Mouse (Mus musculus): ENCODE results near the gene Mknk1. TPM values are rescaled to one million over a fixed set of nuclear protein-coding genes. Genes with fewer than 3 reads are reported as not detected.

The Mknk1 gene
- polyA plus RNA-seq, 1 experiment from 2014 or later = 25.6 TPM

DNA sequence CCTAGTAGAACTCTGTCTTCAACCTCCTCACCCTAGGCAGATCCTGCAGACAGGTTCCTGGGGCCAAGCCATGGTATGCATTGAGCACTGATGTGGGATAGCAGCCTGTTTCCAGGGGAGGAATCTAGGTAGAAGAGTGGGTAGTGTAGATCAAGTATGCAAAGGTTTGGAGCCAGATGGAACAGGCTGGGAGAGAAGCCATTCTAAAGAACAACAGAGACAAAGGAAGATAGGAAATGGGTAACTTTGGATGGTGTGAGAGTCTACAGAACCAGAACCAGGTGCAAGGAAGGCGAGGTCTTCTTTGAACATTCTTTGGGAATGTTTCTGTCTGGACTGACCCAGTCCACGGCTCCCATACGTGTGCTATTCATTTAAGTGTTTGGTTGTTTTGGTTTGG lies 11.9 kb upstream of the Mknk1 start:
- Histone ChIP-seq H3K36me3 (peaks cover 11% of the 10 kb centered on the region), H3K4me2 (peak overlapping the region; percentile 78), H3K4me1 (peaks cover 22% of the 10 kb centered on the region), H3K27me3 (no peaks in the 10 kb centered on the region), H3K27ac (no peak overlapping the region), H3K9me3 (replicated peaks) (no peaks in the 10 kb centered on the region), H3K4me3 (replicated peaks) (peak overlapping the region; percentile 84; the same call in 1 of the 2 replicates), H3K9ac (no peak overlapping the region)
- 63% methylated on average over 3 of the region's 3 CpGs for WGBS
- ATAC-seq (replicated peaks; ENCODE audit: low FRiP score) = no peak

- no peaks in the 10 kb centered on the region for H3K9me3 ChIP-seq (replicated peaks)
- WGBS = 4% methylated on average over 4 of the region's 4 CpGs
- H3K4me3 ChIP-seq (replicated peaks) = peak overlapping the region; percentile 84
- peaks cover 16% of the 10 kb centered on the region for H3K36me3 ChIP-seq
- H3K4me2 ChIP-seq = peak overlapping the region; percentile 78
- peak; percentile 9 for ATAC-seq (replicated peaks; ENCODE audit: low FRiP score)
- peaks cover 22% of the 10 kb centered on the region for H3K4me1 ChIP-seq
- H3K27ac ChIP-seq = peak overlapping the region; percentile 96
- no peaks in the 10 kb centered on the region for H3K27me3 ChIP-seq
- H3K9ac ChIP-seq = peak overlapping the region; percentile 78
Observed at GRCm38 (mm10) chr4:115827535-115827887, 11.5 kb upstream of the Mknk1 start.

- H3K4me2 ChIP-seq = peak within 1 kb of the TSS; percentile 78
- peaks cover 22% of the 10 kb centered on the region for H3K4me1 ChIP-seq
- no peaks in the 10 kb centered on the region for H3K27me3 ChIP-seq
- peak; percentile 97 for ATAC-seq (replicated peaks; ENCODE audit: low FRiP score)
- under 1% methylated on average over 57 of the region's 57 CpGs for WGBS
- peak within 1 kb of the TSS; percentile 84 for H3K4me3 ChIP-seq (replicated peaks)
- no peaks in the 10 kb centered on the region for H3K9me3 ChIP-seq (replicated peaks)
- peak within 1 kb of the TSS; percentile 78 for H3K9ac ChIP-seq
- H3K36me3 ChIP-seq = peaks cover 21% of the 10 kb centered on the region
- H3K27ac ChIP-seq = peak within 1 kb of the TSS; percentile 96
Observed at GRCm38 (mm10) chr4:115827888-115828571, 11.0 kb upstream of the Mknk1 start, which contains the start of gene Mob3c. Mob3c (plus strand) TSS chr4:115828092.

DNA sequence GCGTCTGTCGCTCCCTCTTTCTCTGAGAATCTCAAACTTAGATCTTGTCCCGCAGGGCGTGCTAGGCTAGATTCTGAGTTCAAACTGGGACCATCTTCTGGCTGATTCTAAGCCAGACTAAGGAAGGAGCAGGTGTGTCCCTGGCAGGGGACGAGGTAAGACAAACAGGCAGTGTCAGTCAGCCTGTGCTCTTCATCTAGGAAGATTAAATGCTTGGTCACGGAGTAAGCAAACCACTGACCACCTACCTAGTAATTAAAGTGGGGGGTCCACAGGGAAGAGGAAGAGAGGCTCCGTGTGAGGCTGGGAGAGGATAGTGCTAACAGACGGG lies 10.5 kb upstream of the Mknk1 start:
- Histone ChIP-seq H3K36me3 (peaks cover 25% of the 10 kb centered on the region), H3K27ac (no peak overlapping the region), H3K4me1 (peaks cover 22% of the 10 kb centered on the region), H3K27me3 (no peaks in the 10 kb centered on the region), H3K9me3 (replicated peaks) (no peaks in the 10 kb centered on the region), H3K4me3 (replicated peaks) (peak overlapping the region; percentile 84), H3K9ac (peak overlapping the region; percentile 78; the same call in 1 of the 2 replicates), H3K4me2 (peak overlapping the region; percentile 78)
- ATAC-seq (replicated peaks; ENCODE audit: low FRiP score) = no peak
- WGBS = 6% methylated on average over 8 of the region's 8 CpGs

DNA sequence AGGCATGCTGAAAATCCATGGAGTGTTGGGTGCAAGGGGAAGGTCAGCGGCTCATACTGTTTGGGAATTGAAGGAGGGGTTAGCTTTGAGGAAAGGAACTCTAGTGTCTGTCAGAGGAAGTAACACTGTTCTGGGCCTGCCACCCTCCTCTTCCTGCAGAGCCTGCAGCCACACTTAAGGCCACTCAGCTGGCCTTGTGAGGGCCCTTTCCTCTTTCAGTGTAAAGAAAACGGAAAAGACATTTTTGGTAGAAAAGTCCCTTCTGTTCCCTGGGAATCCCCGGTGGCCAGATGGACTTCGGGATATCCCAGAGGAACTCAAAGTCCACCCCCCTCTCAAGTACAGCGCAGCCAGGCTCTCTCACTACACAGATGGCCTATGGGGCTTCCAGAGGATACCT lies 8.5 kb upstream of the Mknk1 start:
- Histone ChIP-seq H3K9ac (no peak overlapping the region), H3K9me3 (replicated peaks) (no peaks in the 10 kb centered on the region), H3K4me2 (no peak overlapping the region), H3K27ac (no peak overlapping the region), H3K4me1 (peaks cover 22% of the 10 kb centered on the region), H3K4me3 (replicated peaks) (no peak overlapping the region), H3K27me3 (no peaks in the 10 kb centered on the region), H3K36me3 (peaks cover 45% of the 10 kb centered on the region)
- 79% methylated on average over 5 of the region's 5 CpGs for WGBS
- no peak for ATAC-seq (replicated peaks; ENCODE audit: low FRiP score)

GRCm38 (mm10) chr4:115831221-115831620 lies 7.8 kb upstream of the Mknk1 start:
- ATAC-seq (replicated peaks; ENCODE audit: low FRiP score) = no peak
- Histone ChIP-seq H3K4me2 (no peak overlapping the region), H3K36me3 (peaks cover 48% of the 10 kb centered on the region), H3K4me3 (replicated peaks) (no peak overlapping the region), H3K4me1 (peaks cover 22% of the 10 kb centered on the region), H3K9ac (no peak overlapping the region), H3K27me3 (no peaks in the 10 kb centered on the region), H3K27ac (no peak overlapping the region), H3K9me3 (replicated peaks) (no peaks in the 10 kb centered on the region)
- WGBS = 94% methylated on average over 22 of the region's 22 CpGs

- Histone ChIP-seq H3K4me2 (no peak overlapping the region), H3K9ac (no peak overlapping the region), H3K27me3 (no peaks in the 10 kb centered on the region), H3K9me3 (replicated peaks) (no peaks in the 10 kb centered on the region), H3K36me3 (peaks cover 48% of the 10 kb centered on the region), H3K4me3 (replicated peaks) (no peak overlapping the region), H3K4me1 (peaks cover 21% of the 10 kb centered on the region), H3K27ac (no peak overlapping the region)
- WGBS = 62% methylated on average over 2 of the region's 2 CpGs
- no peak for ATAC-seq (replicated peaks; ENCODE audit: low FRiP score)
Observed at GRCm38 (mm10) chr4:115832040-115832439, 7.0 kb upstream of the Mknk1 start.

DNA sequence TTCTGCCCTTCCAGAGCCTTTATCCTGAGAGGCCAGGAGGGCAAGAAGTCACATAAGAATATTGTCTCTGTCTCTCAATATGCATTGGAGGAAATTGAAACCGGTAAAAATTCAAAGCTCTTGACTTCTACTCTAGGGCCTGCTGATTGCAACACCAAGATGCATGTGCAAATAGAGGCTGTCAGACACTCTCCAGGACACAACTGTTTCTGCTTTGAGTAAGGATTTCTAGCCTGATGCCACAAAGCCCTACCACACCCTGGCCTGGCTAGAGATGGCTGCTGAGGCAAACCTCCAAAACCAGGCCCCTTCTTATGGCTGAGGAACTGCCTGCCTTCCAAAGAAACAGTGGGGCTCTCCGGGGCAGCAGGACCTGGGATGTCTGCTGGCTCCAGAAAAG lies 3.4 kb upstream of the Mknk1 start:
- Histone ChIP-seq H3K9ac (no peak overlapping the region), H3K27ac (no peak overlapping the region), H3K27me3 (no peaks in the 10 kb centered on the region), H3K4me2 (no peak overlapping the region), H3K9me3 (replicated peaks) (no peaks in the 10 kb centered on the region), H3K4me3 (replicated peaks) (no peak overlapping the region), H3K4me1 (peaks cover 8% of the 10 kb centered on the region), H3K36me3 (peaks cover 48% of the 10 kb centered on the region)
- no peak for ATAC-seq (replicated peaks; ENCODE audit: low FRiP score)
- WGBS = 80% methylated on average over 2 of the region's 2 CpGs

- Histone ChIP-seq H3K4me1 (peaks cover 8% of the 10 kb centered on the region), H3K4me2 (peak overlapping the region; percentile 61), H3K27ac (no peak overlapping the region), H3K9me3 (replicated peaks) (no peaks in the 10 kb centered on the region), H3K4me3 (replicated peaks) (peak overlapping the region; percentile 61; the same call in 1 of the 2 replicates), H3K36me3 (peaks cover 26% of the 10 kb centered on the region), H3K9ac (no peak overlapping the region), H3K27me3 (no peaks in the 10 kb centered on the region)
- ATAC-seq (replicated peaks; ENCODE audit: low FRiP score) = no peak
- WGBS = 73% methylated on average over 4 of the region's 4 CpGs
Observed at GRCm38 (mm10) chr4:115838196-115838595, 802 bp upstream of the Mknk1 start.

DNA sequence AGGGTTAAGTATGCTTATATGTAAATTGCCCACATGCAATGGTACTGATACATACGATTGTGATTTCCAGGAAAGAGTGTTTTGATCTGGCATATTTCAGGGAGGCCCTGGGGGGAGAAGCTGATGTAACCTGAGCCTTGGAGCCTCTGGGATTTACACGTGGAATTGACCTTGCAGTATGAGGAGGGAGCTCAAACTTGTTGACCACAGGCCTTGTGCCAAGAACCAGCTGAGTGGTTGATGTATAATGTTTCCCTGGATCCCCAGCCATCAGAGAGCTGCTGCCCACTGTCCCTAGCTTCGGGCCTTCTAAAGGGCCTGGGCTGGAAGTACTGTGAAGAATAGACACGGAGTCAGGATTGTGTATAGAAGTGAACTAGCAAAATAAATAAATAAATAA lies 958 bp downstream of the Mknk1 start:
- peaks cover 8% of the 10 kb centered on the region for H3K4me1 ChIP-seq
- no peak for ATAC-seq (replicated peaks; ENCODE audit: low FRiP score)

DNA sequence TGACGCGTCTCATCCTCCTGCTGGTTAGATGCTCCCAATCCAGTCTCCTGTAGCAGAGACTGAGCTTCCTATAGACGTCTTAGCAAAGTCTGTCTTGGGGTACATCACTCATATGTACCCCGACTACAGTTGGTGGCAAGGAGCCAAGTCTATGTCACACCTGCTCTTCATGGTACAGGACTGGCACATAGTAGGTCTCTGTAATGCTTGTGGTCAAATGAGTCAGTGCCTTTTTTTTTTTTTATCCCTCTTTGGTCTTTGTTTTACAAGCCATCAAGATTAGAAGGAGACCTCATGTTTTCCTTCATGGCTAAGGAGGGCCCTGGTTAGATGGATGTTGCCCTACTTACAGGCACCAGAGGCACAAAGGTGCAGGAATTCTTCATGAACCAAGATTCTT lies 1.8 kb downstream of the Mknk1 start:
- no peak overlapping the region for H3K9ac ChIP-seq
- no peak overlapping the region for H3K27ac ChIP-seq
- ATAC-seq (replicated peaks; ENCODE audit: low FRiP score) = no peak
- H3K27me3 ChIP-seq = no peaks in the 10 kb centered on the region
- no peak overlapping the region for H3K4me2 ChIP-seq
- H3K4me3 ChIP-seq (replicated peaks) = no peak overlapping the region
- peaks cover under 1% of the 10 kb centered on the region; the same call in 1 of the 2 replicates for H3K36me3 ChIP-seq
- H3K4me1 ChIP-seq = peaks cover 8% of the 10 kb centered on the region
- WGBS = 92% methylated on average over 4 of the region's 4 CpGs
- no peaks in the 10 kb centered on the region for H3K9me3 ChIP-seq (replicated peaks)

More for the DNA sequence above, 958 bp downstream of the Mknk1 start:
- Histone ChIP-seq H3K4me2 (peak overlapping the region; percentile 61), H3K27me3 (no peaks in the 10 kb centered on the region), H3K36me3 (peaks cover 9% of the 10 kb centered on the region), H3K27ac (no peak overlapping the region), H3K9me3 (replicated peaks) (no peaks in the 10 kb centered on the region), H3K9ac (0 out of 2 replicates have a peak overlapping the region, but pooled peaks have one; percentile 50), H3K4me3 (replicated peaks) (peak overlapping the region; percentile 61)
- 48% methylated on average over 4 of the region's 4 CpGs for WGBS

DNA sequence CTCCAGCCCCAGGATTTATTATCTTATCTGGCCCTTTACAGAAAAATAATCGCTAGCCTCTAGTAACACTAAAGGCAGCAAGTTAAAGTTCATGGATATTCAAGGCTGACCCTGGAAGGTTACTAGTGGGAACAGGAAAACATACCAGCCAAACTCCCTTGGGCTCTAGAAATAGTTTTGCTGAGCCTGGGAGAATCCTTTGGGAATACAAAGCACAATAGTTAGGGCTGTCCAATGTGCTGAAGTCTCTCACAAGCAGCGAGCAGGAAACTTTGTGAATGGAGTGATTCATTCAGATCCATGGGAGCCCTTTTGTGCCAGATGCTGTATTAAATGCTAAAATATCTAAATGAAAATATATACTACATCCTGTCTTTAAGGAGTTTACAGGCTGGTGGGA lies 7.7 kb downstream of the Mknk1 start:
- WGBS = 55% methylated on average over 2 of the region's 2 CpGs
- Histone ChIP-seq H3K4me3 (replicated peaks) (no peak overlapping the region), H3K9ac (no peak overlapping the region)

GRCm38 (mm10) chr4:115847377-115847776 lies 8.4 kb downstream of the Mknk1 start:
- H3K27ac ChIP-seq = no peak overlapping the region
- no peaks in the 10 kb centered on the region for H3K4me1 ChIP-seq
- H3K4me3 ChIP-seq (replicated peaks) = no peak overlapping the region
- H3K9ac ChIP-seq = no peak overlapping the region
- no peaks in the 10 kb centered on the region for H3K27me3 ChIP-seq
- no peaks in the 10 kb centered on the region for H3K9me3 ChIP-seq (replicated peaks)
- peaks cover 34% of the 10 kb centered on the region for H3K36me3 ChIP-seq
- no peak overlapping the region for H3K4me2 ChIP-seq
- WGBS = 57% methylated on average over 5 of the region's 5 CpGs
- no peak for ATAC-seq (replicated peaks; ENCODE audit: low FRiP score)

More for the DNA sequence above, 7.7 kb downstream of the Mknk1 start:
- Histone ChIP-seq H3K4me1 (no peaks in the 10 kb centered on the region), H3K36me3 (peaks cover 32% of the 10 kb centered on the region), H3K4me2 (no peak overlapping the region), H3K9me3 (replicated peaks) (no peaks in the 10 kb centered on the region), H3K27me3 (no peaks in the 10 kb centered on the region), H3K27ac (no peak overlapping the region)
- no peak for ATAC-seq (replicated peaks; ENCODE audit: low FRiP score)

All from kidney, embryonic 15.5 days (tissue).